Mouse (Mus musculus) kidney, adult 11 months (tissue): ENCODE results near the gene C9.

ENCODE experiments used
- DNase-seq: peaks from one replicate; pipeline ENCODE4 v3.0.0; 2022

C9 gene

GRCm38 (mm10) chr15:6445135-6445534 is at the start of gene C9:
Gene C9 (plus strand): TSS chr15:6445327.
- no peak for DNase-seq

DNA sequence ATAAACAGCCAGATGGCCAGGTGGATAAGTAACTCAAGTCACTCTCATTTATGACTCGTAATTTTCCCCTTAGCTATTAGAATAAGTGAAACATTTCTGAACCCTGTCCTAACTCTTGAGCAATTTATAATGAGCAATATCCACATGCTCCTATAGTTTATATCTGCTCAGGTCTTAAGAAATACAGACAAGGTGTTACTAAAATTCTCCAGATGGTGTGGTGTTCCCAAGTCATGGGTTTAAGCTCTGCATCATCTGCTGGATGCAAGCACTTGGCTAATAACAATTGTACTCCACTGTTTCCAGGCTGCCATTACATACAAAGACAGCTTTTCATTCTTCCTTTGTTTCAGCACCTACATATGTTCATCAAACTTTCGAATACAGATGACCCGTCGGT is 46.9 kb upstream of the C9 start:
- DNase-seq = no peak

- no peak for DNase-seq
Observed at GRCm38 (mm10) chr15:6398881-6399280, 46.2 kb upstream of the C9 start.

DNA sequence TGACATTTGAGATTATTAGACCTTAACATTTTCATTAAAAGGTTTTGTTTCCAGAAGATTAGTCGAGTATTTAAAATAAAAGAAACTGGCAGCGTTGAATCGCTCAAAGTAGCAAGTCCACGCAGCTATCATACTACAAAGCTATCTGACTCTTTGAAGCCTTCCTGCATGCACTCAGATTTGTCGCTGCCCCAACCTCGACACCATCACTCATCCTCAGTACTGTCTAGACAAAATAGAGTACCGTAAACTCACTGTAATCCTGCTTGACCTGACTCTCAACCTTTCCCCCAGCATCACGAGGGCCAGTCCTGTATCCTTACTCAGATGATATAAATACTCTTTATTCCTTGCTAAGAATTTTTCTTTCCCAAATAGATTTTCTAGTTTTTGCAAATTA is 45.0 kb upstream of the C9 start:
- no peak for DNase-seq

DNA sequence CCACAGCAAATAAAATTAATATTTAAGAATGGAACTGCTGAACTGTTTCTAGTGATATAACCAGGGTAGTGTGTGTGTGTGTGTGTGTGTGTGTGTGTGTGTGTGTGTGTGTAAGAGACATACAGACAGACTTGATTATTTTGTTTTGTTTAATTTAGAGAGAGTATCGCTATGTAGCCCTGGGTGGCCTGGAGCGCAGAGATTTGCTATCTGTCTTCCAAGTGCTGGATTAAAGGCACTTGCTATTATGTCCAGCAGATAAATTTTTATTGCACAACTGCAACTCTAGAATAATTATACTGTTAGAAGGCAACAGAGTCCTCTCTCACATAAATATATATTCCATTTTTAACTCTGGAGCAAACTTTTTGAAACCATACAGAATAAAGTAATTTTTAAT is 42.7 kb upstream of the C9 start:
- DNase-seq = no peak

- no peak for DNase-seq
Observed at GRCm38 (mm10) chr15:6404172-6404571, 41.0 kb upstream of the C9 start.

- DNase-seq = peak; percentile 66
Observed at GRCm38 (mm10) chr15:6406771-6407170, 38.4 kb upstream of the C9 start.

DNA sequence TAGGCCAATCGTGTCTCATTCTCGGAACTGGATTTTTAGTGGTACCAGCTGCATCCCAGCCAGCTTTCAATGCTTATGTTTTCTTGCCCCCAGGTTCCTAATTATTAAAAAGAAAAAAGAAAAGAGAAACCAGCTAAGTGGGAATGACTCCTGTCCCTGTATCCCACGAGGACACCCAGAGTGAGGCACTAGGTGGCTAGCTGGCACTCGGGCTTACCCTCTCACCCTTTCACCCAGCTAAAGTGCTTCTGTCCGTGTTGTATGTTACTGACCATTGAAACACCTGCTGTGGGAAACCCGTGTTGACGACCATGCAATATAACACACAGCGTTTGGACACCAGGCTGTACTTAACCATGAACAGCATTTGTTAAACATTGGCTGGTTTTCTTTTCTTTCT is 36.1 kb upstream of the C9 start:
- no peak for DNase-seq

DNA sequence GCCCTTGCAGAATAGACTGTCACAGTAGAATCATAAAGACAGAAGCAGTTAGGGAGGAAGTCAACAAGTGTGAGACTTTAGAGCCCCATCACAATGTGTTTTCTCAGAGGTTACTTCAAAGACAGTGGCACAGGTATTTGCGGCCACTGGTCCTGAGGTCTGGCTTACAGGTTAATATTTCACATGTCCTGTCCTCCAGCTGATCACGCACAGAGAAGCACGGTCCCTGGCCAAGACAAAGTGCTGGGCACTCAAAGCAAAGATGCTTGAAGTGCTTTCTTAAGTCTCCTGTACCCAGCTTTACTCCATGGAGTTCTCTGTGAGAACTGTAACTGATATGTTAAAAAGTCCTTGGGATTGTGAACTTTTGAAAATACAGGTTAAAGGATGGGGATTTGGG is 35.0 kb upstream of the C9 start:
- DNase-seq = peak; percentile 62

DNA sequence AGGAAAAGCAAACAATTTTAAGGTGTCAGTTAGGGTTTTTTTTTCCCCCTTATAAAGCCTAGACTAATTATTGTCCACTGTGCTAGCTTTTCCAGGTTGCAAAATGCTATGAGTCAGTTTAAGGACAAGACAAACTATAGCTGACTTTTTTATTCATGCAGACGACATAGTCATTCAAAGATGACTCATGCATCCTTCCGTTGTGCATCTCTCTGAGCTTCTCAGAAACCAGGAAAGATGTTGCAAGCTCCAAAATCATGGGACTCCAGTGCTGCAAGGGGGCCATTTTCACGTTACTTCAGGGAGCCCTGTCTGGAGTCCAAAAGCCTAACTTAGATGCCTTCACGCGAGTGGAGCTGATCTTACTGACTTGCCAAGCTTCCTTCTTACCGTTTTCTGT is 33.8 kb upstream of the C9 start:
- no peak for DNase-seq

GRCm38 (mm10) chr15:6415317-6415716 is 29.8 kb upstream of the C9 start:
- DNase-seq = no peak

GRCm38 (mm10) chr15:6431777-6432176 is 13.3 kb upstream of the C9 start:
- no peak for DNase-seq

DNA sequence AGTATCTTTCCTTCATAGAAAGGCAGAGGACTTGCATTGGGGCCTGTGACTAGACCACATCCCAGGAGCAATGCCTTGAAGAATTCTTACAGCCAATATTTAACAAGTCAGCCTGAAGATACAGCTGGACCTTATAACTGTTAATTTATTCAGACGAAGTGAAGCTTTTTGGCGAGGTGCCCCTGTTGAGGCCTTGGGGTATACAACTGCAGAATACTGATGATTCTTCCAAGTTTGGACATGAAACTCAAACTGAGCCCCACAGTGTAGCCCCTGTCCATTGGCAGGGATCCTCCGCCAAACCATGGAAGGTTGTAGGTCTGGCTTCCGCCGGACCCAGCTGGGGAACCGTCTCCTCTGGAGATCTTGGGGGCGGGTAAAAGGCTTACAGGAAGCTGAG is 12.7 kb upstream of the C9 start:
- no peak for DNase-seq

DNA sequence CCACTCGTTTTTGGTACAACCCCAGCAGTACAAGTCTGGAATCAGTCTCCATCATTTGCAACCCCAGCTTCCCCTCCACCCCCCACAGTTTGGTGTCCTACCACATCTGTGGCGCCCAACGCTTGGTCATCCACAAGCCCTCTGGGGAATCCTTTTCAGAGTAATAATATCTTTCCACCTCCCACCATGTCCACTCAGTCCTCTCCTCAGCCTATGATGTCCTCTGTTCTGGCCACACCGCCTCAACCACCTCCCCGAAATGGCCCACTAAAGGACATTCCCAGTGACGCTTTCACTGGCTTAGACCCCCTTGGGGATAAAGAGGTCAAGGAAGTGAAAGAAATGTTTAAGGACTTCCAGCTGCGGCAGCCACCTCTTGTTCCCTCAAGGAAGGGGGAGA is 9.8 kb upstream of the C9 start:
- DNase-seq = no peak

- DNase-seq = no peak
Observed at GRCm38 (mm10) chr15:6435773-6436172, 9.4 kb upstream of the C9 start.

GRCm38 (mm10) chr15:6438685-6439084 is 6.4 kb upstream of the C9 start:
- DNase-seq = no peak

- DNase-seq = no peak
Observed at GRCm38 (mm10) chr15:6444452-6444851, 675 bp upstream of the C9 start.

DNA sequence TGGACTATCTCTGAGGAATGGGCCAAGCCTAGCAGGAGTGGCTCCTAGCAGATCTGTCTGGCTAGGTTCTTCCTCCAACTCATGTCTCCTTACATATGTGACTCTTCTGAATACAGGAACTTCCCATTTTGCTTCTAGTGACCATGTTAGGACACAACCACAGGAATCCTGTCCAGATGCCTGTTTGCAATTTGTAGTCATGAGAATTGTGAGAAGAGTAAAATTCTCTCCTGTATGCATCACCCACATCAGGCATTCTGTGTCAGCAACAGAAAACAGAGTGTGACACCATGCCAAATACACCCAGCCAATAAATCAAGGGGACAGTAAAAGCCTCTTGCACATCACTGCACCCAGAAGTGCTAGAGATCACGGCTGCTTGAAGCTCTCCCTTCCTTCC is 1.1 kb downstream of the C9 start:
- no peak for DNase-seq

GRCm38 (mm10) chr15:6448892-6449291 is 3.8 kb downstream of the C9 start:
- DNase-seq = no peak

GRCm38 (mm10) chr15:6454461-6454860 is 9.3 kb downstream of the C9 start:
- no peak for DNase-seq

GRCm38 (mm10) chr15:6461381-6461780 is 16.3 kb downstream of the C9 start:
- DNase-seq = no peak

DNA sequence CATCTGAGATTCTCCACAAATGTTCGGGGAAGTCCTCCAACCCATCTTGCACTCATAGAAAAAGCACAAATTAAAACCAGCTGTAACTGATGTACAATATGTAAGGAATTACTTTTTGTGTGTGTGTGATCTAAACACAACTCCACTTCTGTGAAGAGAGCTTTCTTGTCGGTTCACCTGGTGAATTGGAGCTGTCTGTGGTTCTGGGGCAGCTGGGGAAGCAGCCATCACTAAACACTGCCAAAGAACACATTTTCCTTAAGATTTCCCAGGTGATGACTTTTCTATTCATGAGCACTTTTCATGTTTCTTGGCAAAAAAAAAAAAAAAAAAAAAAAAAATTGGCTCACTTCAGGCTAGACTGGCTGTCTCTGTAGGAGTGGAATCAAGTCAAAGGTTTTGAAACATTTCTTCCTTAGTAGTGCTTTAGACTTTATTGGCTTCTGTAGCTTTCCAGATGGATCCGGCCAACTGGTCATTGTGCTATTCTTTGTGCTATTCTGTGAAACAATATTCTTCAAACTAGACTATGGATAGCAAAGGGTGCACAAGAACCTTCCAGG is 18.3 kb downstream of the C9 start:
- no peak for DNase-seq

- no peak for DNase-seq
Observed at GRCm38 (mm10) chr15:6466995-6467394, 21.9 kb downstream of the C9 start.

GRCm38 (mm10) chr15:6468845-6469244 is 23.7 kb downstream of the C9 start:
- DNase-seq = no peak

- no peak for DNase-seq
Observed at GRCm38 (mm10) chr15:6469384-6469783, 24.3 kb downstream of the C9 start.

- DNase-seq = no peak
Observed at GRCm38 (mm10) chr15:6483561-6483960, 38.4 kb downstream of the C9 start.
